8 mouse cellular contexts compared by ENCODE assay signal in genomic region chr11:70970560-70971540, GRCm38 (mm10). TPM values are rescaled to one million over a fixed set of nuclear protein-coding genes. Genes with fewer than 3 reads are reported as not detected.
A peak's percentile ranks its signal among the peaks of the same experiment; 100 is the strongest.
DNase-seq lines count a peak whose midpoint lies in the region; ATAC-seq and TF ChIP-seq lines count a peak whose summit lies in the region.

No protein-coding gene starts in this region.

- peak overlapping the region; percentile 66 for H3K4me3 ChIP-seq in heart, embryonic 15.5 days
- peak overlapping the region; percentile 94 to 97 for H3K4me3 ChIP-seq in ES-E14 (ENCODE audit: insufficient read depth in 1 of 2, low read depth in 1 of 2, low read length in 2 of 2, poor library complexity in 1 of 2, severe bottlenecking in 1 of 2)
- peak overlapping the region; percentile 88 for H3K4me3 ChIP-seq in embryonic fibroblast, embryonic 13.5 days (ENCODE audit: insufficient read depth, low read length)
- peak overlapping the region; percentile 93 for H3K4me3 ChIP-seq in limb, embryonic 11.5 days (ENCODE audit: low read depth, low read length)
- H3K4me3 ChIP-seq in midbrain, embryonic 13.5 days (replicated peaks): peak overlapping the region; percentile 83

- H3K9ac ChIP-seq in heart, embryonic 15.5 days: peak overlapping the region; percentile 69
- peak overlapping the region; percentile 88 for H3K9ac ChIP-seq in ES-E14 (ENCODE audit: insufficient read depth, low read depth, low read length, poor library complexity, severe bottlenecking)
- H3K9ac ChIP-seq in limb, embryonic 11.5 days (ENCODE audit: low read length): peak overlapping the region; percentile 49
- H3K9ac ChIP-seq in midbrain, embryonic 13.5 days (replicated peaks): peak overlapping the region; percentile 74

- in situ Hi-C loops in ES-E14 (cut with MboI; ENCODE audit: low sequenced_read_pairs in 2 of 2, unreplicated experiment in 2 of 2): no loop called here

- H3K27me3 ChIP-seq in heart, embryonic 15.5 days: no peaks in the 10 kb centered on the region
- no peaks in the 10 kb centered on the region for H3K27me3 ChIP-seq in limb, embryonic 11.5 days (ENCODE audit: control insufficient read depth, insufficient read depth, low read length)
- H3K27me3 ChIP-seq in midbrain, embryonic 13.5 days: no peaks in the 10 kb centered on the region

- ATAC-seq in heart, embryonic 15.5 days (replicated peaks; ENCODE audit: insufficient number of reproducible peaks, insufficient read depth, low FRiP score, low read depth): peak; percentile 7; the same call in 1 of the 2 replicates
- peak; percentile 14; the same call in 1 of the 2 replicates for ATAC-seq in limb, embryonic 11.5 days (ENCODE audit: insufficient number of reproducible peaks, low FRiP score, low TSS enrichment, low read depth)
- peak; percentile 49; the same call in 1 of the 2 replicates for ATAC-seq in midbrain, embryonic 13.5 days

- no peak for TF ChIP-seq POLR2A in embryonic fibroblast, embryonic 13.5 days (IDR thresholded peaks at IDR 0.05; ENCODE audit: low read depth, low read length)

- H3K36me3 ChIP-seq in heart, embryonic 15.5 days: peaks cover 44% of the 10 kb centered on the region
- peaks cover 9% of the 10 kb centered on the region for H3K36me3 ChIP-seq in ES-E14 (ENCODE audit: control insufficient read depth, insufficient read depth, low read length, poor library complexity, severe bottlenecking)
- peaks cover 3% of the 10 kb centered on the region for H3K36me3 ChIP-seq in limb, embryonic 11.5 days (ENCODE audit: control insufficient read depth, insufficient read depth, low read length)
- peaks cover 37% of the 10 kb centered on the region for H3K36me3 ChIP-seq in midbrain, embryonic 13.5 days

- peak overlapping the region; percentile 78 for H3K4me2 ChIP-seq in heart, embryonic 15.5 days
- H3K4me2 ChIP-seq in limb, embryonic 11.5 days (ENCODE audit: low read depth, severe bottlenecking): peak overlapping the region; percentile 48
- peak overlapping the region; percentile 85 for H3K4me2 ChIP-seq in midbrain, embryonic 13.5 days (replicated peaks)

- DNase-seq in heart, adult 8-10 months (ENCODE audit: low spot score): no peak
- DNase-seq in ES-E14 (ENCODE audit: low read depth, low spot score): no peak
- DNase-seq in limb, embryonic 11.5 days (ENCODE audit: low spot score): no peak
- DNase-seq in ovary, postnatal 10 days (ENCODE audit: low spot score): no peak
- DNase-seq in gastrocnemius, postnatal 25 days: no peak

- H3K4me1 ChIP-seq in heart, embryonic 15.5 days (replicated peaks): peaks cover 20% of the 10 kb centered on the region
- H3K4me1 ChIP-seq in ES-E14 (ENCODE audit: control insufficient read depth in 2 of 2, insufficient read depth in 2 of 2, low read length in 2 of 2, poor library complexity in 1 of 2): no peaks in the 10 kb centered on the region
- H3K4me1 ChIP-seq in embryonic fibroblast, embryonic 13.5 days (ENCODE audit: control insufficient read depth, insufficient read depth, low read length): no peaks in the 10 kb centered on the region
- peaks cover 6% of the 10 kb centered on the region; the same call in 1 of the 2 replicates for H3K4me1 ChIP-seq in limb, embryonic 11.5 days (ENCODE audit: control insufficient read depth, insufficient read depth, low read length)
- peaks cover 25% of the 10 kb centered on the region for H3K4me1 ChIP-seq in midbrain, embryonic 13.5 days (replicated peaks)

- 15% methylated on average over 24 of the region's 24 CpGs for WGBS in heart, embryonic 15.5 days
- 21% methylated on average over 24 of the region's 24 CpGs for WGBS in limb, embryonic 11.5 days
- 18% methylated on average over 24 of the region's 24 CpGs for WGBS in midbrain, embryonic 13.5 days

- no peak for TF ChIP-seq CTCF in embryonic fibroblast, embryonic 13.5 days (IDR thresholded peaks at IDR 0.05; ENCODE audit: borderline replicate concordance, insufficient read depth, low read length)

- no peaks in the 10 kb centered on the region for H3K9me3 ChIP-seq in heart, embryonic 15.5 days (replicated peaks)
- no peaks in the 10 kb centered on the region for H3K9me3 ChIP-seq in ES-E14 (ENCODE audit: control insufficient read depth, insufficient read depth, low read depth, low read length)
- no peaks in the 10 kb centered on the region for H3K9me3 ChIP-seq in limb, embryonic 11.5 days (ENCODE audit: control insufficient read depth, low read length)
- no peaks in the 10 kb centered on the region for H3K9me3 ChIP-seq in midbrain, embryonic 13.5 days

- peak overlapping the region; percentile 87 for H3K27ac ChIP-seq in heart, embryonic 15.5 days
- peak overlapping the region; percentile 64; the same call in 1 of the 2 replicates for H3K27ac ChIP-seq in ES-E14 (ENCODE audit: insufficient read depth, low read depth, low read length, poor library complexity, severe bottlenecking)
- 0 out of 2 replicates have a peak overlapping the region, but pooled peaks have one; percentile 3 for H3K27ac ChIP-seq in embryonic fibroblast, embryonic 13.5 days (ENCODE audit: insufficient read depth, low read length)
- peak overlapping the region; percentile 50; the same call in 1 of the 2 replicates for H3K27ac ChIP-seq in limb, embryonic 11.5 days (replicated peaks; ENCODE audit: low read depth, low read length)
- peak overlapping the region; percentile 91 for H3K27ac ChIP-seq in midbrain, embryonic 13.5 days

TF ChIP-seq in ES-E14, 5 proteins besides CTCF, POLR2A, EP300 and RAD21:
- TF ChIP-seq ZC3H11A (IDR thresholded peaks at IDR 0.05; ENCODE audit: borderline replicate concordance, low read depth, low read length) (no peak), CHD2 (IDR thresholded peaks at IDR 0.05; ENCODE audit: low read depth, low read length) (no peak), ZNF384 (IDR thresholded peaks at IDR 0.05; ENCODE audit: low read depth, low read length) (0 out of 2 replicates have a peak, but pooled peaks have one; percentile 24), MAFK (IDR thresholded peaks at IDR 0.05; ENCODE audit: insufficient read depth, low read depth, low read length) (no peak), HCFC1 (IDR thresholded peaks at IDR 0.05; ENCODE audit: borderline replicate concordance, insufficient read depth, low read length) (0 out of 2 replicates have a peak, but pooled peaks have one; percentile 15)

RNA-seq across cellular contexts. Expression of gene Rpain, which starts 0.8 kb away (rescaled TPM):
- 47.6 and 53.1 TPM in 2 replicates for polyA plus RNA-seq in heart, embryonic 15.5 days (2015; fragmentation: Nextera tagmentation; extraction: Ambion mirVana)
- total RNA-seq in heart, adult 8-10 months (2022): 10 to 100 TPM; 15.7 to 17.6 (median 16.7) TPM
- 58.6 and 74.6 TPM in 2 replicates for total RNA-seq in ES-E14 (2012; rRNA removed)
- 21.1 and 22.1 TPM in 2 replicates for polyA plus RNA-seq in embryonic fibroblast, embryonic 13.5 days (2011; ENCODE audit: insufficient read length, low read depth, missing spikeins)
- 63.7 and 81.7 TPM in 2 replicates for polyA plus RNA-seq in limb, embryonic 11.5 days (2014; fragmentation: Nextera tagmentation; extraction: Ambion mirVana)
- polyA plus RNA-seq in midbrain, embryonic 13.5 days (2015; fragmentation: Nextera tagmentation; extraction: Ambion mirVana): 75.1 and 76.6 TPM in 2 replicates
- total RNA-seq in gastrocnemius, postnatal 25 days (2021): 10 to 100 TPM; 11.8 to 12.9 TPM

RNA-seq across cellular contexts. Expression of gene Nup88, which starts 1.1 kb away (rescaled TPM):
- polyA plus RNA-seq in heart, embryonic 15.5 days (2015; fragmentation: Nextera tagmentation; extraction: Ambion mirVana): 98.2 and 106 TPM in 2 replicates
- 10 to 100 TPM; 42.5 to 49.0 (median 45.9) TPM for total RNA-seq in heart, adult 8-10 months (2022)
- 120 and 121 TPM in 2 replicates for total RNA-seq in ES-E14 (2012; rRNA removed)
- 92.8 and 113 TPM in 2 replicates for polyA plus RNA-seq in embryonic fibroblast, embryonic 13.5 days (2011; ENCODE audit: insufficient read length, low read depth, missing spikeins)
- 176 and 178 TPM in 2 replicates for polyA plus RNA-seq in limb, embryonic 11.5 days (2014; fragmentation: Nextera tagmentation; extraction: Ambion mirVana)
- 143 and 149 TPM in 2 replicates for polyA plus RNA-seq in midbrain, embryonic 13.5 days (2015; fragmentation: Nextera tagmentation; extraction: Ambion mirVana)
- 10 to 100 TPM; 29.8 to 35.0 TPM for total RNA-seq in gastrocnemius, postnatal 25 days (2021)

RNA-seq across cellular contexts. Expression of gene C1qbp, which starts 12.0 kb away (rescaled TPM):
- 231 and 266 TPM in 2 replicates for polyA plus RNA-seq in heart, embryonic 15.5 days (2015; fragmentation: Nextera tagmentation; extraction: Ambion mirVana)
- 100 to 1,000 TPM; 205 to 232 (median 222) TPM for total RNA-seq in heart, adult 8-10 months (2022)
- total RNA-seq in ES-E14 (2012; rRNA removed): 97.4 and 139 TPM in 2 replicates
- 163 and 168 TPM in 2 replicates for polyA plus RNA-seq in embryonic fibroblast, embryonic 13.5 days (2011; ENCODE audit: insufficient read length, low read depth, missing spikeins)
- 280 and 295 TPM in 2 replicates for polyA plus RNA-seq in limb, embryonic 11.5 days (2014; fragmentation: Nextera tagmentation; extraction: Ambion mirVana)
- 192 and 194 TPM in 2 replicates for polyA plus RNA-seq in midbrain, embryonic 13.5 days (2015; fragmentation: Nextera tagmentation; extraction: Ambion mirVana)
- total RNA-seq in gastrocnemius, postnatal 25 days (2021): 100 to 1,000 TPM; 116 to 121 TPM

RNA-seq across cellular contexts. Expression of gene Dhx33, which starts 33.4 kb away (rescaled TPM):
- polyA plus RNA-seq in heart, embryonic 15.5 days (2015; fragmentation: Nextera tagmentation; extraction: Ambion mirVana): 11.4 and 13.7 TPM in 2 replicates
- 10 to 100 TPM in 3 of 4 experiments, 1 to 10 TPM in 1; 9.5 to 11.8 (median 10.6) TPM for total RNA-seq in heart, adult 8-10 months (2022)
- 29.9 and 32.7 TPM in 2 replicates for total RNA-seq in ES-E14 (2012; rRNA removed)
- polyA plus RNA-seq in embryonic fibroblast, embryonic 13.5 days (2011; ENCODE audit: insufficient read length, low read depth, missing spikeins): 33.1 and 38.4 TPM in 2 replicates
- 29.1 and 31.6 TPM in 2 replicates for polyA plus RNA-seq in limb, embryonic 11.5 days (2014; fragmentation: Nextera tagmentation; extraction: Ambion mirVana)
- 13.8 and 15.8 TPM in 2 replicates for polyA plus RNA-seq in midbrain, embryonic 13.5 days (2015; fragmentation: Nextera tagmentation; extraction: Ambion mirVana)
- total RNA-seq in gastrocnemius, postnatal 25 days (2021): 1 to 10 TPM; 6.2 to 7.0 TPM

RNA-seq across cellular contexts. Expression of gene Mis12, which starts 48.6 kb away (rescaled TPM):
- 23.0 and 25.4 TPM in 2 replicates for polyA plus RNA-seq in heart, embryonic 15.5 days (2015; fragmentation: Nextera tagmentation; extraction: Ambion mirVana)
- 1 to 10 TPM; 5.6 to 9.2 (median 6.9) TPM for total RNA-seq in heart, adult 8-10 months (2022)
- total RNA-seq in ES-E14 (2012; rRNA removed): 17.5 and 27.0 TPM in 2 replicates
- 33.1 and 35.2 TPM in 2 replicates for polyA plus RNA-seq in embryonic fibroblast, embryonic 13.5 days (2011; ENCODE audit: insufficient read length, low read depth, missing spikeins)
- polyA plus RNA-seq in limb, embryonic 11.5 days (2014; fragmentation: Nextera tagmentation; extraction: Ambion mirVana): 48.2 and 59.6 TPM in 2 replicates
- polyA plus RNA-seq in midbrain, embryonic 13.5 days (2015; fragmentation: Nextera tagmentation; extraction: Ambion mirVana): 42.3 and 46.1 TPM in 2 replicates
- total RNA-seq in gastrocnemius, postnatal 25 days (2021): 1 to 10 TPM; 3.9 to 4.8 TPM

Comparison
In these comparisons a context has a peak if more than half of its experiments do, and no peak if none do; other contexts are left out.
1. H3K27ac ChIP-seq: peak in every context shown above with its lines; median percentile 91 in midbrain, embryonic 13.5 days; 87 in heart, embryonic 15.5 days; 64 in ES-E14; 50 in limb, embryonic 11.5 days; 3 in embryonic fibroblast, embryonic 13.5 days.